Mouse (Mus musculus): ENCODE measurements around the gene Tcte3.

GRCm38 (mm10) chr17:15066066-15066465 lies 24.8 kb upstream of the Tcte3 start:
- TF ChIP-seq POLR2AphosphoS2 (IDR thresholded peaks at IDR 0.05; ENCODE audit: insufficient read length, low read depth) (no peak), CEBPB (IDR thresholded peaks at IDR 0.05; ENCODE audit: insufficient read depth, poor library complexity, severe bottlenecking) (no peak), POLR2A (IDR thresholded peaks at IDR 0.05; ENCODE audit: insufficient read length, low read depth) (no peak), SRF (IDR thresholded peaks at IDR 0.05; ENCODE audit: control insufficient read depth, insufficient read length, low read depth) (no peak), USF1 (IDR thresholded peaks at IDR 0.05; ENCODE audit: low read depth) (no peak), MAX (IDR thresholded peaks at IDR 0.05; ENCODE audit: low read depth) (no peak), TCF12 (IDR thresholded peaks at IDR 0.05; ENCODE audit: insufficient read depth, poor library complexity, severe bottlenecking) (no peak), TCF3 (IDR thresholded peaks at IDR 0.05; ENCODE audit: insufficient read length, low read depth) (no peak), E2F4 (IDR thresholded peaks at IDR 0.05; ENCODE audit: insufficient read depth) (no peak), MYOG (IDR thresholded peaks at IDR 0.05; ENCODE audit: control insufficient read depth in 1 of 3, insufficient read depth in 1 of 3, insufficient read length in 2 of 3, low read depth in 2 of 3) (peak in 1 of 3 experiments; percentile 14), MYOD1 (IDR thresholded peaks at IDR 0.05; ENCODE audit: control insufficient read depth in 1 of 3, insufficient read length in 2 of 3, low read depth in 2 of 3) (no peak)
